ENCODE assay signal across 8 mouse cellular contexts in the genomic region with DNA sequence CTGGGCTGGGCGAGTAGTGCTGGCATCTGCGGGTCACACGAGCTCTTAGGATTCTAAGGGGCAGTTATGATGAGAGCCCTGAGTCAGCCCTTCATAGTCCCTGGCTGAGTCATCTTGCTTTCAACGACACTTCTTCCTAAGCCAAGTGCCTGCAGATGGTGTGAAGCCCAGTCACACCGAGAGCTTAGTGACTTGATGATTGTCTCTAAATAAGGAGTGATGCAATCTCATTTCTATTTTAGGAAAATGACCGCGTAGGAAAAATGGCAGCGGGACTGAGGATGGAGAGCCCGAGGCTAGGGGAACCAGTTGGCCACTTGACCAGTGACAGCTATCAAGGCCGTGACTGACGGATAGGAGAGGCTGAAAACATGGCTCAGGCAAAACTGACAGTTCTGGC.
DNase-seq lines count a peak whose midpoint lies in the region; ATAC-seq and TF ChIP-seq lines count a peak whose summit lies in the region.

No protein-coding gene starts in this region.

- H3K4me1 ChIP-seq in intestine, embryonic 14.5 days (replicated peaks; ENCODE audit: control insufficient read depth, insufficient read depth, low read length): peaks cover 15% of the 10 kb centered on the region; the same call in 1 of the 2 replicates
- H3K4me1 ChIP-seq in intestine, postnatal 0 days (replicated peaks; ENCODE audit: control insufficient read depth, insufficient read depth, low read length): no peaks in the 10 kb centered on the region
- H3K4me1 ChIP-seq in heart, embryonic 15.5 days (replicated peaks): peaks cover 23% of the 10 kb centered on the region
- peaks cover 39% of the 10 kb centered on the region for H3K4me1 ChIP-seq in midbrain, embryonic 13.5 days (replicated peaks)

- no peaks in the 10 kb centered on the region for H3K9me3 ChIP-seq in intestine, embryonic 14.5 days (ENCODE audit: control insufficient read depth, low read length)
- no peaks in the 10 kb centered on the region for H3K9me3 ChIP-seq in intestine, postnatal 0 days (ENCODE audit: control insufficient read depth)
- H3K9me3 ChIP-seq in heart, embryonic 15.5 days (replicated peaks): 0 out of 2 replicates have a peak, but pooled peaks cover 3% of the 10 kb centered on the region
- peaks cover 13% of the 10 kb centered on the region; the same call in 1 of the 2 replicates for H3K9me3 ChIP-seq in midbrain, embryonic 13.5 days

- 78% methylated on average over 11 of the region's 11 CpGs for WGBS in intestine, embryonic 14.5 days
- WGBS in intestine, postnatal 0 days: 74% methylated on average over 11 of the region's 11 CpGs
- WGBS in heart, embryonic 15.5 days: 30% methylated on average over 11 of the region's 11 CpGs
- WGBS in midbrain, embryonic 13.5 days: 77% methylated on average over 11 of the region's 11 CpGs

- ATAC-seq in intestine, embryonic 14.5 days (replicated peaks; ENCODE audit: low FRiP score, low TSS enrichment, low read depth): peak; percentile 48; the same call in 1 of the 2 replicates
- ATAC-seq in intestine, postnatal 0 days: no peak
- peak; percentile 31 for ATAC-seq in CD4-positive, CD25-positive, alpha-beta regulatory T cell, adult 4 months
- peak; percentile 26 for ATAC-seq in common myeloid progenitor, adult 5-6 weeks (replicated peaks; ENCODE audit: low read depth, poor library complexity, severe bottlenecking)
- ATAC-seq in heart, embryonic 15.5 days (replicated peaks; ENCODE audit: insufficient number of reproducible peaks, insufficient read depth, low FRiP score, low read depth): 0 out of 2 replicates have a peak, but pooled peaks have one; percentile 57
- peak; percentile 44; the same call in 1 of the 2 replicates for ATAC-seq in midbrain, embryonic 13.5 days
- ATAC-seq in erythroid progenitor cell, adult 5-6 weeks (replicated peaks; ENCODE audit: low FRiP score, poor library complexity, severe bottlenecking): no peak
- ATAC-seq in monocyte, adult 5-6 weeks (replicated peaks; ENCODE audit: insufficient number of reproducible peaks, low FRiP score, low TSS enrichment, poor library complexity, severe bottlenecking): no peak

- H3K9ac ChIP-seq in intestine, embryonic 14.5 days (ENCODE audit: low read length): no peak overlapping the region
- no peak overlapping the region for H3K9ac ChIP-seq in intestine, postnatal 0 days (ENCODE audit: low read depth, low read length)
- no peak overlapping the region for H3K9ac ChIP-seq in heart, embryonic 15.5 days
- no peak overlapping the region for H3K9ac ChIP-seq in midbrain, embryonic 13.5 days (replicated peaks)

- H3K27ac ChIP-seq in intestine, embryonic 14.5 days (ENCODE audit: low read depth): no peak overlapping the region
- no peak overlapping the region for H3K27ac ChIP-seq in intestine, postnatal 0 days (ENCODE audit: low read depth, low read length)
- no peak overlapping the region for H3K27ac ChIP-seq in heart, embryonic 15.5 days
- H3K27ac ChIP-seq in midbrain, embryonic 13.5 days: no peak overlapping the region

- H3K4me3 ChIP-seq in intestine, embryonic 14.5 days (ENCODE audit: low read depth, low read length): no peak overlapping the region
- H3K4me3 ChIP-seq in intestine, postnatal 0 days (ENCODE audit: low read depth, low read length): no peak overlapping the region
- H3K4me3 ChIP-seq in heart, embryonic 15.5 days: no peak overlapping the region
- no peak overlapping the region for H3K4me3 ChIP-seq in midbrain, embryonic 13.5 days (replicated peaks)

- H3K27me3 ChIP-seq in intestine, embryonic 14.5 days (replicated peaks; ENCODE audit: control insufficient read depth, insufficient read depth, low read length): no peaks in the 10 kb centered on the region
- no peaks in the 10 kb centered on the region for H3K27me3 ChIP-seq in intestine, postnatal 0 days (replicated peaks; ENCODE audit: control insufficient read depth, insufficient read depth, low read length)
- peaks cover 31% of the 10 kb centered on the region for H3K27me3 ChIP-seq in heart, embryonic 15.5 days
- H3K27me3 ChIP-seq in midbrain, embryonic 13.5 days: peaks cover 5% of the 10 kb centered on the region; the same call in 1 of the 2 replicates

- DNase-seq in intestine, embryonic 14.5 days (ENCODE audit: low spot score): no peak

- H3K4me2 ChIP-seq in intestine, embryonic 14.5 days (ENCODE audit: low read length): no peak overlapping the region
- no peak overlapping the region for H3K4me2 ChIP-seq in intestine, postnatal 0 days (replicated peaks; ENCODE audit: low read depth)
- H3K4me2 ChIP-seq in heart, embryonic 15.5 days: peak overlapping the region; percentile 58
- no peak overlapping the region for H3K4me2 ChIP-seq in midbrain, embryonic 13.5 days (replicated peaks)

- no peak for TF ChIP-seq CTCF in intestine, postnatal 0 days (IDR thresholded peaks at IDR 0.05; ENCODE audit: low read depth)

- no peaks in the 10 kb centered on the region for H3K36me3 ChIP-seq in intestine, embryonic 14.5 days (ENCODE audit: control insufficient read depth, insufficient read depth, low read length)
- no peaks in the 10 kb centered on the region for H3K36me3 ChIP-seq in intestine, postnatal 0 days (ENCODE audit: control insufficient read depth, insufficient read depth)
- H3K36me3 ChIP-seq in heart, embryonic 15.5 days: no peaks in the 10 kb centered on the region
- H3K36me3 ChIP-seq in midbrain, embryonic 13.5 days: no peaks in the 10 kb centered on the region

Comparison
In these comparisons a context has a peak if more than half of its experiments do, and no peak if none do; other contexts are left out.
1. ATAC-seq: peak in intestine, embryonic 14.5 days (single experiment), CD4-positive, CD25-positive, alpha-beta regulatory T cell, adult 4 months (single experiment), common myeloid progenitor, adult 5-6 weeks (single experiment), heart, embryonic 15.5 days (single experiment) and midbrain, embryonic 13.5 days (single experiment); none in intestine, postnatal 0 days (single experiment), erythroid progenitor cell, adult 5-6 weeks (single experiment) and monocyte, adult 5-6 weeks (single experiment).